ENCODE assay signal across 19 mouse cellular contexts in the genomic region with DNA sequence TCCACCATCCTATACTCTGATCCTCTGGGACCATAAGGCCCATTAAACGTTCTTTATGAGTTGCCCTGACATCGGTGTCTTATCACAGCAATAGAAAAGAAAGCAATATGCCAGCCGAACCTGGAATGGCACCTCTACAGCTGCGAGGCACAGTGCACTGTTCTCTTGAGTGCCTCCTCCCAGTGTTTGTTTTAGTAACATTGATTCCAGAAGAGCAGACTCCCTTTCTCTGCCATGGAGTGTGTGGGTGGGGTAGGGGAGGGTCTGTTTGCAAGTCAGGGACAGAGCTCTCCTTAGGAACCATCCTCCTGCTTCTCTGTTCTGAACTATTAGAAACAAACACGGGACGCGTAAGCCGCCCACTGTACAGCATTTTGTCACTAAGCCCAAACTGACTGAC.
DNase-seq lines count a peak whose midpoint lies in the region; ATAC-seq and TF ChIP-seq lines count a peak whose summit lies in the region.
"Had no signal": no experiment of that assay in that cellular context is flagged by ENCODE, and none has a peak within 500 bp of the region (broad histone marks: within the 10 kb centered on the region; RNA-seq: fewer than 3 reads in every experiment).

No protein-coding gene starts in this region.

- WGBS in kidney, embryonic 14.5 days, result 46% methylated on average over 8 of the region's 8 CpGs

- no peak overlapping the region for H3K9ac ChIP-seq in kidney, embryonic 14.5 days (ENCODE audit: low read depth, low read length)
- H3K9ac ChIP-seq: embryonic facial prominence, embryonic 15.5 days; forebrain, embryonic 15.5 days; heart, embryonic 12.5 days; hindbrain, embryonic 14.5 days had no signal

- no peaks in the 10 kb centered on the region for H3K4me1 ChIP-seq in kidney, embryonic 14.5 days (ENCODE audit: control insufficient read depth, insufficient read depth, low read length)
- H3K4me1 ChIP-seq: embryonic facial prominence, embryonic 15.5 days; forebrain, embryonic 15.5 days; heart, embryonic 12.5 days had no signal

- no peak overlapping the region for H3K27ac ChIP-seq in kidney, embryonic 14.5 days (ENCODE audit: low read depth, low read length)
- no peak overlapping the region for H3K27ac ChIP-seq in layer of hippocampus, adult 2 months
- H3K27ac ChIP-seq: embryonic facial prominence, embryonic 15.5 days; forebrain, embryonic 15.5 days; heart, adult 2 months; hindbrain, embryonic 10.5 days; hindbrain, embryonic 14.5 days had no signal

- no peak for TF ChIP-seq CTCF in layer of hippocampus, adult 2 months (conservative IDR thresholded peaks at IDR 0.05)

- no peaks in the 10 kb centered on the region for H3K36me3 ChIP-seq in kidney, embryonic 14.5 days (ENCODE audit: control insufficient read depth, insufficient read depth, low read length)
- H3K36me3 ChIP-seq: embryonic facial prominence, embryonic 15.5 days; forebrain, embryonic 15.5 days; heart, embryonic 12.5 days; hindbrain, embryonic 10.5 days had no signal

- H3K4me2 ChIP-seq in kidney, embryonic 14.5 days (replicated peaks; ENCODE audit: low read depth, low read length), result no peak overlapping the region
- H3K4me2 ChIP-seq: embryonic facial prominence, embryonic 15.5 days; forebrain, embryonic 15.5 days; heart, embryonic 12.5 days; hindbrain, embryonic 14.5 days had no signal

- H3K9me3 ChIP-seq in kidney, embryonic 14.5 days (ENCODE audit: control insufficient read depth, low read length), result no peaks in the 10 kb centered on the region
- H3K9me3 ChIP-seq: embryonic facial prominence, embryonic 15.5 days; forebrain, embryonic 15.5 days; heart, embryonic 12.5 days; hindbrain, embryonic 10.5 days had no signal

- H3K4me3 ChIP-seq in kidney, embryonic 14.5 days (ENCODE audit: low read length), result no peak overlapping the region
- H3K4me3 ChIP-seq in layer of hippocampus, adult 2 months, result no peak overlapping the region
- H3K4me3 ChIP-seq: embryonic facial prominence, embryonic 15.5 days; erythroblast, embryonic 14.5 days; forebrain, embryonic 15.5 days; heart, adult 2 months; heart, embryonic 12.5 days; hindbrain, embryonic 10.5 days had no signal

- H3K27me3 ChIP-seq in kidney, embryonic 14.5 days (ENCODE audit: control insufficient read depth, insufficient read depth, low read length), result no peaks in the 10 kb centered on the region
- H3K27me3 ChIP-seq: embryonic facial prominence, embryonic 15.5 days; forebrain, embryonic 15.5 days; heart, embryonic 12.5 days had no signal

- ATAC-seq in kidney, embryonic 14.5 days (ENCODE audit: low FRiP score, low TSS enrichment), result peak; percentile 78
- ATAC-seq: activated CD4-positive, CD25-positive, alpha-beta regulatory T cell, adult 4 months; forebrain, embryonic 15.5 days had no signal

- DNase-seq in kidney, postnatal 14 days, result no peak
- peak; percentile 16 to 34 for DNase-seq in layer of hippocampus, adult 2 months (ENCODE audit: low spot score in 2 of 2)
- DNase-seq in layer of hippocampus, adult 11-12 months (ENCODE audit: low spot score), result no peak
- peak; percentile 9 for DNase-seq in ZHBTc4 (ENCODE audit: low read depth, low spot score)
- peak; percentile 46 for DNase-seq in testis, postnatal 10 days (ENCODE audit: low spot score)
- DNase-seq in frontal cortex, postnatal 36 days (ENCODE audit: low spot score in 2 of 2), result no peak
- DNase-seq: adrenal gland, postnatal 14 days; cerebellum, adult 18-20 months; cerebellum, adult 9-11 months; gastrocnemius, postnatal 14 days; heart, adult 2 months had no signal

Comparison
In these comparisons a context has a peak if more than half of its experiments do, and no peak if none do; other contexts are left out.
1. DNase-seq: peak in layer of hippocampus, adult 2 months (2 of 2), ZHBTc4 (single experiment) and testis, postnatal 10 days (single experiment); none in kidney, postnatal 14 days (single experiment), layer of hippocampus, adult 11-12 months (single experiment) and frontal cortex, postnatal 36 days (0 of 2).